Mouse (Mus musculus) small intestine, adult 2 months (tissue): ENCODE measurements around the gene Sh3bgrl.

Source experiments
- CTCF ChIP-seq: fragments of 200-500 bp; IDR thresholded peaks from 2 replicates; pipeline ENCODE4 v1.5.1; 2012; ENCODE audit warnings: low read depth, mild to moderate bottlenecking, control low read depth, inconsistent platforms, low read length, moderate library complexity, mixed read lengths; ENCODE audit not compliant: insufficient replicate concordance, insufficient read length; ENCODE audit errors: extremely low read depth
- POLR2A ChIP-seq: fragments of 200-500 bp; IDR thresholded peaks from 2 replicates; pipeline ENCODE4 v1.6.1; 2012; ENCODE audit warnings: low read depth, mild to moderate bottlenecking, control low read depth, inconsistent platforms, low read length, moderate library complexity

GRCm38 (mm10) chrX:109076355-109076754 is 18.8 kb upstream of the Sh3bgrl start:
- TF ChIP-seq CTCF (no peak), POLR2A (no peak)
